Mouse (Mus musculus) layer of hippocampus, adult 2 months (tissue): ENCODE measurements at regions not wholly inside any gene's neighbourhood (a gene's known extent, or its start where the extent isn't known, plus 50 kb on each side); places are given as distances from the start of the nearest gene placed in this dataset.

Experiments used
- DNase-seq, 2 experiments: peaks; one replicate each; pipeline ENCODE4 v3.0.0; 2022; ENCODE audit warnings: low spot score in 2 of 2
- H3K27ac ChIP-seq: fragments of 200-600 bp; 2 replicates; pipeline ENCODE4 v1.8.1; 2022
- H3K4me3 ChIP-seq: fragments of 200-600 bp; 2 replicates; pipeline ENCODE4 v1.8.1; 2022; ENCODE audit warnings: mild to moderate bottlenecking
- CTCF ChIP-seq: fragments of 200-600 bp; conservative IDR thresholded peaks from 2 replicates; pipeline ENCODE4 v1.8.1; 2022; ENCODE audit warnings: antibody characterized with exemption, mild to moderate bottlenecking, moderate library complexity

GRCm38 (mm10) chr14:120102010-120102748 is 59.9 kb upstream of the Oxgr1 start:
- DNase-seq: no peak
- no peak overlapping the region for H3K27ac ChIP-seq
- H3K4me3 ChIP-seq: no peak overlapping the region
- TF ChIP-seq CTCF: no peak

- DNase-seq: no peak
- Histone ChIP-seq H3K27ac (no peak overlapping the region), H3K4me3 (no peak overlapping the region)
- TF ChIP-seq CTCF: no peak
Measured at GRCm38 (mm10) chr14:120102749-120103142, 60.5 kb upstream of the Oxgr1 start.

GRCm38 (mm10) chr14:120109846-120110245 is 67.6 kb upstream of the Oxgr1 start:
- no peak overlapping the region for H3K4me3 ChIP-seq
- DNase-seq: no peak
- no peak for TF ChIP-seq CTCF
- H3K27ac ChIP-seq: no peak overlapping the region

- H3K27ac ChIP-seq: no peak overlapping the region
- H3K4me3 ChIP-seq: no peak overlapping the region
- no peak for DNase-seq
- TF ChIP-seq CTCF: no peak
Measured at GRCm38 (mm10) chr14:120113316-120113715, 71.1 kb upstream of the Oxgr1 start.

GRCm38 (mm10) chr14:120118582-120118981 is 76.3 kb upstream of the Oxgr1 start:
- TF ChIP-seq CTCF: no peak
- H3K27ac ChIP-seq: peak overlapping the region; percentile 72
- DNase-seq: no peak
- no peak overlapping the region for H3K4me3 ChIP-seq

GRCm38 (mm10) chr14:120119094-120119501 is 76.9 kb upstream of the Oxgr1 start:
- DNase-seq: peak in 1 of 2 experiments; percentile 34
- TF ChIP-seq CTCF: no peak
- Histone ChIP-seq H3K4me3 (no peak overlapping the region), H3K27ac (peak overlapping the region; percentile 72)

- peak; percentile 77 to 79 for DNase-seq
- Histone ChIP-seq H3K27ac (peak overlapping the region; percentile 72), H3K4me3 (no peak overlapping the region)
- peak; percentile 42 for TF ChIP-seq CTCF
Measured at GRCm38 (mm10) chr14:120119506-120119905, 77.3 kb upstream of the Oxgr1 start.

GRCm38 (mm10) chr14:120120261-120120660 is 78.0 kb upstream of the Oxgr1 start:
- H3K4me3 ChIP-seq: no peak overlapping the region
- DNase-seq: no peak
- no peak for TF ChIP-seq CTCF
- H3K27ac ChIP-seq: peak overlapping the region; percentile 37

- DNase-seq: no peak
- Histone ChIP-seq H3K27ac (no peak overlapping the region), H3K4me3 (no peak overlapping the region)
- no peak for TF ChIP-seq CTCF
Measured at GRCm38 (mm10) chr14:120125315-120125714, 83.1 kb upstream of the Oxgr1 start.

- H3K4me3 ChIP-seq: no peak overlapping the region
- TF ChIP-seq CTCF: no peak
- no peak for DNase-seq
Measured at GRCm38 (mm10) chr14:120127481-120127880, 85.2 kb upstream of the Oxgr1 start.

GRCm38 (mm10) chr14:120134346-120135008 is 92.2 kb upstream of the Oxgr1 start:
- Histone ChIP-seq H3K27ac (peak overlapping the region; percentile 77), H3K4me3 (no peak overlapping the region)
- no peak for TF ChIP-seq CTCF
- DNase-seq: no peak

More at GRCm38 (mm10) chr14:120127481-120127880, 85.2 kb upstream of the Oxgr1 start:
- no peak overlapping the region for H3K27ac ChIP-seq

- DNase-seq: no peak
- H3K27ac ChIP-seq: peak overlapping the region; percentile 77
- H3K4me3 ChIP-seq: no peak overlapping the region
- TF ChIP-seq CTCF: no peak
Measured at GRCm38 (mm10) chr14:120135198-120135597, 93.0 kb upstream of the Oxgr1 start.

- no peak for TF ChIP-seq CTCF
Measured at GRCm38 (mm10) chr14:120136736-120137135, 94.5 kb upstream of the Oxgr1 start.

GRCm38 (mm10) chr14:120137680-120138136 is 95.5 kb upstream of the Oxgr1 start:
- Histone ChIP-seq H3K27ac (peak overlapping the region; percentile 92), H3K4me3 (peak overlapping the region; percentile 42)
- peak; percentile 90 to 97 for DNase-seq
- peak; percentile 100 for TF ChIP-seq CTCF

More at GRCm38 (mm10) chr14:120136736-120137135, 94.5 kb upstream of the Oxgr1 start:
- Histone ChIP-seq H3K27ac (peak overlapping the region; percentile 92), H3K4me3 (no peak overlapping the region)
- DNase-seq: no peak
